12 mouse cellular contexts compared by ENCODE assay signal in genomic region chr15:8632361-8632760, GRCm38 (mm10).
A peak's percentile ranks its signal among the peaks of the same experiment; 100 is the strongest.
DNase-seq lines count a peak whose midpoint lies in the region; ATAC-seq and TF ChIP-seq lines count a peak whose summit lies in the region.
"Had no signal": no experiment of that assay in that cellular context is flagged by ENCODE, and none has a peak within 500 bp of the region (broad histone marks: within the 10 kb centered on the region; RNA-seq: fewer than 3 reads in every experiment).

No protein-coding gene starts in this region.

- 0 out of 2 replicates have a peak, but pooled peaks cover 2% of the 10 kb centered on the region for H3K4me1 ChIP-seq in embryonic facial prominence, embryonic 11.5 days (ENCODE audit: control insufficient read depth, insufficient read depth, low read length)
- peaks cover 27% of the 10 kb centered on the region for H3K4me1 ChIP-seq in hindbrain, embryonic 13.5 days (replicated peaks)
- H3K4me1 ChIP-seq in midbrain, postnatal 0 days (ENCODE audit: insufficient read depth, low read length): peaks cover 2% of the 10 kb centered on the region; the same call in 1 of the 2 replicates

- H3K9me3 ChIP-seq in embryonic facial prominence, embryonic 11.5 days (replicated peaks; ENCODE audit: control insufficient read depth, low read length): no peaks in the 10 kb centered on the region
- H3K9me3 ChIP-seq in hindbrain, embryonic 13.5 days: no peaks in the 10 kb centered on the region
- no peaks in the 10 kb centered on the region for H3K9me3 ChIP-seq in midbrain, postnatal 0 days (ENCODE audit: low read length)
- H3K9me3 ChIP-seq: G1E; neural tube, embryonic 13.5 days had no signal

- H3K27me3 ChIP-seq in embryonic facial prominence, embryonic 11.5 days (ENCODE audit: control insufficient read depth, insufficient read depth, low read length): no peaks in the 10 kb centered on the region
- H3K27me3 ChIP-seq in hindbrain, embryonic 13.5 days: peaks cover 29% of the 10 kb centered on the region
- no peaks in the 10 kb centered on the region for H3K27me3 ChIP-seq in midbrain, postnatal 0 days (ENCODE audit: insufficient read depth, low read length)

- ATAC-seq in embryonic facial prominence, embryonic 11.5 days (replicated peaks; ENCODE audit: insufficient number of reproducible peaks, low FRiP score, low TSS enrichment, low read depth): peak; percentile 76
- ATAC-seq in hindbrain, embryonic 13.5 days (ENCODE audit: low FRiP score): 0 out of 2 replicates have a peak, but pooled peaks have one; percentile 6
- peak; percentile 59 for ATAC-seq in midbrain, postnatal 0 days (ENCODE audit: low FRiP score)
- no peak for ATAC-seq in megakaryocyte-erythroid progenitor cell, adult 5-6 weeks (replicated peaks; ENCODE audit: low FRiP score, low TSS enrichment, poor library complexity, severe bottlenecking)

- no peak overlapping the region for H3K4me2 ChIP-seq in embryonic facial prominence, embryonic 11.5 days (ENCODE audit: low read depth, low read length)
- no peak overlapping the region for H3K4me2 ChIP-seq in hindbrain, embryonic 13.5 days
- no peak overlapping the region for H3K4me2 ChIP-seq in midbrain, postnatal 0 days (ENCODE audit: low read depth, low read length, poor library complexity, severe bottlenecking)
- H3K4me2 ChIP-seq: heart, embryonic 11.5 days; neural tube, embryonic 13.5 days had no signal

- no peak overlapping the region for H3K9ac ChIP-seq in embryonic facial prominence, embryonic 11.5 days (replicated peaks; ENCODE audit: low read length)
- H3K9ac ChIP-seq in hindbrain, embryonic 13.5 days: no peak overlapping the region
- H3K9ac ChIP-seq in midbrain, postnatal 0 days (replicated peaks; ENCODE audit: low read length, poor library complexity, severe bottlenecking): no peak overlapping the region
- H3K9ac ChIP-seq: neural tube, embryonic 13.5 days had no signal

- no peak overlapping the region for H3K4me3 ChIP-seq in embryonic facial prominence, embryonic 11.5 days (ENCODE audit: low read depth, low read length)
- H3K4me3 ChIP-seq in hindbrain, embryonic 13.5 days: no peak overlapping the region
- H3K4me3 ChIP-seq in midbrain, postnatal 0 days (ENCODE audit: low read depth, low read length): no peak overlapping the region
- H3K4me3 ChIP-seq: neural tube, embryonic 13.5 days had no signal

- no peak for TF ChIP-seq CTCF in midbrain, postnatal 0 days (IDR thresholded peaks at IDR 0.05)

- no peak overlapping the region; the same call in 1 of the 2 replicates for H3K27ac ChIP-seq in embryonic facial prominence, embryonic 11.5 days (replicated peaks; ENCODE audit: low read depth, low read length)
- H3K27ac ChIP-seq in hindbrain, embryonic 13.5 days: peak overlapping the region; percentile 18; the same call in 1 of the 2 replicates
- H3K27ac ChIP-seq in midbrain, postnatal 0 days (ENCODE audit: low read depth, low read length): no peak overlapping the region
- H3K27ac ChIP-seq: neural tube, embryonic 13.5 days had no signal

- DNase-seq in cerebellum, adult 9-10 months: peak; percentile 25
- no peak for DNase-seq in cerebellum, postnatal 14 days
- DNase-seq in embryonic facial prominence, embryonic 11.5 days (ENCODE audit: low spot score): peak; percentile 73
- DNase-seq in midbrain, postnatal 0 days (ENCODE audit: low spot score): peak; percentile 63
- no peak for DNase-seq in lung, postnatal 4 days
- DNase-seq in adrenal gland, adult 8-10 months: no peak
- DNase-seq: kidney, adult 8-10 months had no signal

- no peaks in the 10 kb centered on the region for H3K36me3 ChIP-seq in embryonic facial prominence, embryonic 11.5 days (replicated peaks; ENCODE audit: control insufficient read depth, insufficient read depth, low read depth, low read length)
- H3K36me3 ChIP-seq in hindbrain, embryonic 13.5 days: no peaks in the 10 kb centered on the region
- H3K36me3 ChIP-seq in midbrain, postnatal 0 days (ENCODE audit: insufficient read depth, low read length): no peaks in the 10 kb centered on the region
- H3K36me3 ChIP-seq: G1E; neural tube, embryonic 13.5 days had no signal

- WGBS in embryonic facial prominence, embryonic 11.5 days: 5% methylated on average over 10 of the region's 10 CpGs
- 6% methylated on average over 10 of the region's 10 CpGs for WGBS in hindbrain, embryonic 13.5 days
- WGBS in midbrain, postnatal 0 days: 11% methylated on average over 10 of the region's 10 CpGs

Comparison
In these comparisons a context has a peak if more than half of its experiments do, and no peak if none do; other contexts are left out.
1. DNase-seq: peak in cerebellum, adult 9-10 months (single experiment), embryonic facial prominence, embryonic 11.5 days (single experiment) and midbrain, postnatal 0 days (single experiment); none in cerebellum, postnatal 14 days (0 of 2), lung, postnatal 4 days (0 of 2) and adrenal gland, adult 8-10 months (single experiment).